Mouse (Mus musculus) c-Kit-positive CD71-negative TER-119-negative erythroid progenitor cells, embryonic 14.5 days (primary cell): ENCODE measurements around the gene Sema4a.

Source experiments
- DNase-seq: peaks from one replicate; pipeline ENCODE4 v3.0.0-alpha.2; 2013; ENCODE audit warnings: low read depth

The Sema4a gene

DNA sequence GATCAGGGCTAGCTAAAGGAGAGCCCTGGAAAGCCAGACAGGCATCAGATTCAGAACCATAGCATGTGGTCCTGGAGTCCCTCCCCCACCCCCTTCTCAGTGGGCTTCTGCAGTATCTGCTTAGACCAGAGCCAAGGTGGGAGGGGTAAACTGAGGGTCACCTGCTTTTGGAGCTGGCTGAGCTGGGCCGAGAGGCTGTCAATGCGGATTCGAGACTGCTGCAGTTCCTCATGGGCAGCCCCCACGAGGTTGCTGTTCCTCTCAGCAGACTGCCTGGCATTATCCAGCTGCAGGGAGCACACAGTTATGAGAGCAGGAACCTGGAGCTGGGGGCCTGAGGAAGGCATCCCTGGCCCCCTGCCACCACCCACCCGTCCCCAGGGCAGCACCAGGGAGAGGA is 25.1 kb upstream of the Sema4a start:
- DNase-seq = no peak

DNA sequence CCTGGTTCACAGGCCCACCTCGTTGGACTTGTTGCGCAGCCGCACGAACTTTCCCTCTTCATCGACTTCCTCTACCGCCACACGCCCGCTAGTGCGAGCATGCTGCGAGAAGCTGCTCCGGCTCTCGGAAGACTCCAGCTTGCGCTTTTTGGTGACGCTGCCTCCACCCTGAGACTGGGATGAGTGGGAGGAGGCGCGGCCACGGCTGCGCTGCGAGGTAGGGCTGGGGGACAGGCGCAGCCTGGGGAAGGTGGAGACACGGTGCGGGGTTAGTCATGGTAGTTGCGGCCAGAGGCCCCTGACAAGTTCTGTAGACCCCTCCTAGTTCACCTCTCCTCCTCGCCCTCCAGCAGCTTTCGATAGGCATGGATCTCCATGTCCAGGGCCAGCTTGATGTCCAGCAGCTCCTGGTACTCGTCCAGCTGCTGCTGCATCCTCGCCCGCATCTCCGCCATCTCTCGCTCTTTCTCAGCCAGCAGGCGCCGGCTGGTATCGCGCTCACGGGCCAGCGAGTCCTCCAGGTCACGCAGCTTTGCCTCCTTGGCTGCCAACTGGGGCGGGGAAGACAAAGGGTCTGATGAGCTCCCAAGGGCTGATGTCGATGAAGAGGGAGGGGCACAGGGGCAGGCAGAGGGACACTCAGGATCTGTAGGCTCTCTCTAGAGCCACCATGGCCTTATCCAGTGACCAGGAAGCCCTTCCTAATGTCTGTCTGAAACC is 23.8 kb upstream of the Sema4a start:
- no peak for DNase-seq

DNA sequence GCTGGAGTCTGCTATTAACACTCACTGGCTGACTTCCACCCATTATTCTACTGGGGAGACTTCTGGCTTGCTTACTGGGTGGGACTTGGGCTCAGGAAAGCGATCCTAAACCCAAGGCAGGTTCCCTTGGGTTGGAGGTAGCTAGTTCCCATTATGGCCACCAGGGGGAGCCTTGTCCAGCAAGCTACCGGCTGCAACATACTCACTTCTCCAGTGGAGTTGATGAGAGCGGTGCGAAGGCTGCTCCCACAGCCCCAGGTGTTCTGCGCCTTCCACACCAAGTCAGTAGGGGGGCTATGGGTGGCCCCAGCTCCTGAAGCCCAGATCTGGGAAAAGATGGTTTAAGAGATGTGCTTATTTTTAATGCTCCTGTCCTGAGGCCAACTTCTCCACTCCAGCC is 22.6 kb upstream of the Sema4a start:
- no peak for DNase-seq

DNA sequence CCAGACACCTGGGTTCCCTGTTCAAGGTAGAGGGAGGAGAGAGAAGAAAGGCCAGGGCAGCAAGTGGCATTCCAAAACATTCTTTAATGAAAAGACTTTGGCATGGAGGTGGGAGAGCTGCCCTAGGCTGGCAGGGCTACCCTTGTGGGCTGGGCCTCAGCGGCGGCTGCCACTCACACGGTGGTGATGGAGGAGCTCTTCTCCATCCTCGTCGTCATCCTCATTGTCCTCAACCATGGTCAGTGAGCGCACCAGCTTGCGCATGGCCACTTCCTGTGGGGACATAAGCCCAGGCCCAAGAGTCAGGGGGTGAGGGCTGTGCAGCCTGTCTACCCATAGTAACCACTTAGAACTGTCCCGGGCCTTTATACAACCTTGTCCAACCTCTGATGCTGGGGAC is 22.2 kb upstream of the Sema4a start:
- no peak for DNase-seq

DNA sequence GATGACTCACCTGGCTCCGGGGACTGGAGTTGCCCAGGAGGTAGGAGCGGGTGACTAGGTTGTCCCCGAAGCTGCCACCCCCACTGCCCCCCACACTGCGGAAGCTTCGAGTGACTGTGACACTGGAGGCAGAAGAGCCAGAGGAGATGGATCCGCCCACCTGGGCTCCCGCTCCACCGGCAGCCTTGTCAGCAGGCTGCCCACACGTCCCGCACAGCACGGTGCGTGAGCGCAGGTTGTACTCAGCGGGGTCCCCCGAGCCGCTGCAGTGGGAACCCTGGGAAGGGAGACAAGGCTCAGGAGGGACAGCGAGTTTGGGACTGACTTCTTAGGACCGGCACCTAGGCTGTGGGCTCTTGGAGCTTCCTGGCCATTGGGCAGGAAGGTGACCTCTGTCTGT is 21.4 kb upstream of the Sema4a start:
- DNase-seq = no peak

DNA sequence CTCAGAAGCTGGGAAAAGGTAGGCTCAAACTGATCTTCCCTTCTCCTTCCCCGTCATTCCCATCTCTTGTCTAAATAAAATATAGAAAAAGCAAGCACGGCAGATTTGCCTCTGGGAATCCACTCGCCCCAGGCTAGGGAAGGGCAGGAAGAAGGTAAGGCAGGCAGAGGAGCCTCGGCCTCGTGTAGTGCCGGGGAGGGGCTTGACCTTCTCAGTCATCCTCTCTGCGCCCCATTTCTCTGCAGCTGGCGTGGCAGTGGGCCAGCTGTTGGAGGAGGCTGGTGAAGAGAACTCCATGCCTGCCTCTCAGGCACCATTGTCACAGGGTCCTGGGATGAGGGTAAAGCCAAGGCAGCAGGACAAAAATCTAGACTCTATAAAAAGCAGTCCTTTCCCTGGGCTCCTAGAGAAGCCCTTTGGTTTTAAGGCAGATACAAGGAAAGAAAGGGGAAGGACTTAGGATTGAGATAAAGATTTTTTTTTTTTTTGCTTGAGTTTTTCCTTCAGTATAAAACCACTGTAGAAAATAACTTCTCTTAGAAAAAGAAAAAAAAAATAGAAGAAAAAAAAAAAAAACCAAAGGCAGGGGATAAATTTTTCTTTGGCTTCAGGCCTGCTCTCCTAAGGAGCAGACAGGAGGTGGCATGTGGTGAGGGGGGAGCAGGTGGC is 20.5 kb upstream of the Sema4a start:
- DNase-seq = no peak

DNA sequence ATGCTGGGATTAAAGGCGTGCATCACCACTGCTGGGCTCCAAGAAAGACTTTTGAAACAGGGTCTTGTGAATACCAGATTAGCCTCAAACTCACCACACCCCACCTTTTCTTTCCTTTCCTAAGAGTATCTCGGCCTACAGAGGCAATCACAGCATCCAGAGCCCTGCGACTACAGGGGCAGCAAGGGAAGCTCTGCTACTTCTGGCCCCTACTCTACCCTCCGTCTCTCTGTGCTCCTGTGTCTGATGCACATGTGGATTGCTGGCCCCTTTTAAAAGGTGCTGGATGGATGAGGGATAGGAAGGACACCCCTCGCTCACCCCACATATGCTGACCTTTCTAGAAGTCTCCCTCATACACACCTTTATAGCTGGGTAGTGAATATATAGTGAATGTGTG is 19.7 kb upstream of the Sema4a start:
- DNase-seq = no peak

DNA sequence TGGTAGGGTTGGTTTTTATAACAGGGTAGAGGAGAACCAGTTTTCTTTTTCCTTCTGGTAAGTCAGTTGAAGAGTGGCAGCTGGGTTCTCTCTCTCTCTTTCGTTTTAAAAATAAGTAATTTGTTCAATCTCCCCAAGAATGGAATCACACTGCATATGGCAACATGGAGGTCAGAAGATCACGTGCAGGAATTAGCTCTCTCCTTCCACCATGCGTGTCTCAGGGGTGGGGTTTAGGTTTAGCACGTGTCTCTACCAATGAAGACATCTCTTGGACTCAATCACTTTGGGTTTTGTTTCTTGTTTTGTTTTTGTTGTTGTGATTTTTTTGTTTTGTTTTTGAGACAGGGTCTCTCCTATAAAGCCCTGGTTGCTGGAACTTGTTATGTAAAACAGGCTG is 18.8 kb upstream of the Sema4a start:
- no peak for DNase-seq

DNA sequence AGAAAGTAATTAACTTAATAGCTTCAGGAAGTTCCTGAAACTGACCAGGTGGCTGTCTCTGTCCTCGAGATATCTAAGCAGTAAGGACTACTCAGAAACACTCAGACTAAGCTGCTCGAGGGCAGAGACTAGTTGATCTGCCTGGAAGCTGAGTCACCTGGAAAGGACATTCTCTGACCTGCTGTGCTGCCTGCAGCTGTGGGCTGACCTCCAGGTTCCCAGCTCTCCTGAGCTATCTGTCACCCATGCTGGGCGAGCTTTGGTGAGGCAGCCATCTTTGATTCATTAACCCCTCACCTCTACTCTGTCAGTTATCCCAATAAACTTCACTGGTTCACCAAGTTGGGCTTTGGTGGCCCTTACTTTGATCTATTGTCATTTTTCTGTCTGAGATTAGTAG is 18.2 kb upstream of the Sema4a start:
- DNase-seq = no peak

DNA sequence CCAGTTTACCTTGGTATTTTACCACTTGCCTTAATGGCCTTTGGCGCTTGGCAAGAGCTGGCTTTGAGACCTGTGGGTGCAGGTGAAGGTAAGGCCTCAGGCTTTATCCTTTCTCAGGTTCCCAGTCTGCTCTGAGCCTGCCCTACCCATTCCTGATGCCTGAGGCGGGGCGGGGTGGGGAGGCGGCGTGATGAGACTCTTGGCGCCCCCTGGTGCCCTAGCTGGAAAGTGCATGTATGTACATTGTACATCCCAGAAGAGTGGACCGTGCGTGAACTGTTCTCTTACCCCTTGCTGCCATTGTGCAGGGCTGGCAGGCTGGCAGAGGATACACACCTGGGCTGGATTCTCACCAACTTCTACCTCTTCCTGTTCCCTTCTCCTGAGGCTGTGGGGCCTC is 16.8 kb upstream of the Sema4a start:
- DNase-seq = no peak

DNA sequence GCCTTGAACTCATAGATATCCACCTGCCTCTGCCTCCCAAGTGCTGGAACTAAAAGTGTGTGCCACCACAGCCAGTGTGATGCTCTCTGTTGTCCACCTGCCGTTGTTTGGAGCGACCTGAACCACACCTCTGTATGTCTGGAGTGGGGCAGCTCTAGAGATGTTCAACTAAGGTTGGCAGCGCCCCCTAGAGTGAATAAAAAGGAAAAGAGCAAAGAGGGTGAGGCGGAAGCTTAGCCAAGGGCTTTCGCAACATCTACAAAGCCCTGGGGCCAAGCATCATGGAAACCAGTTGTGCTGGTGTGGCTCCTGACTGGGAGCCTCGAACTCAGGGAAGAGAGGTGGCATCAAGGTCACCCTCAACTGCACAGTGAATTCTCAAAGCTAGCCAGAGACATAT is 15.4 kb upstream of the Sema4a start:
- DNase-seq = no peak

DNA sequence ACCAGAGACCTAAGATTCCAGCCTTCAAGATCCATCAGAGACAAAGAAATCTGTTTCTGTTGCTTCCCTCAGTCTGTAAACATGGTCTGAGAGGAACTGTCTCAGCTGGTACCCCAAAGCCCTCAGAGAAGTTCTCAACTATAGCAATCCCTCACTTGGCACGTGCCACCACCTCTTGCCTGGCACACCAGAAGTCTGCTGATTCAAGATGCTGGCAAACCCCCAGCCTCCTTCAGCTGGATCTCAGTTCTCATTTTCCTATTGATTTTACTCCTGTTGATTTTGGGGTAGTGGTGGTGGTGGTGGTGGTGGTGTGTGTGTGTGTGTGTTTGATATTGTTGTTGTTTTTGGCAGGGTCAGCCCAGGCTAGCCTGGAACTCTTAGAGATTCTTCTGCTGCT is 12.6 kb upstream of the Sema4a start:
- DNase-seq = no peak

DNA sequence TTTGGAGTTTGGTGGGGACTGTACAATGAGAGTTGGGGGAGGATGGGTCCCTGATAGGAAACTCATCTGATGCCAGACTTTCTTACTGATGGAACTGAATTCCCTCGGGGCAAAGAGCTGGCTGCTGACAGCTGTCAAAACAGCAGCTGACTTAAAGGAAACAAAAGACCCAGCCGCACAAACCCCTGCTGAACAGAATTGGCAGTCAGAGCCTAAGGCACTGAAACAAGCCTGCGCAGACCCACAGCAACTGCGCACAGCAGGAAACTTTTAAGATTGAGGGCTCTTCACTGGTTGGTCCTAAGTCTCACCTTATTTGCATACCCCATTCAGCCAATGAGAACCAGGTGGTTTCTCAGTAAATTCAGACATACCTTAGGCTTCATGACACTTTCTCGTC is 12.0 kb upstream of the Sema4a start:
- no peak for DNase-seq

DNA sequence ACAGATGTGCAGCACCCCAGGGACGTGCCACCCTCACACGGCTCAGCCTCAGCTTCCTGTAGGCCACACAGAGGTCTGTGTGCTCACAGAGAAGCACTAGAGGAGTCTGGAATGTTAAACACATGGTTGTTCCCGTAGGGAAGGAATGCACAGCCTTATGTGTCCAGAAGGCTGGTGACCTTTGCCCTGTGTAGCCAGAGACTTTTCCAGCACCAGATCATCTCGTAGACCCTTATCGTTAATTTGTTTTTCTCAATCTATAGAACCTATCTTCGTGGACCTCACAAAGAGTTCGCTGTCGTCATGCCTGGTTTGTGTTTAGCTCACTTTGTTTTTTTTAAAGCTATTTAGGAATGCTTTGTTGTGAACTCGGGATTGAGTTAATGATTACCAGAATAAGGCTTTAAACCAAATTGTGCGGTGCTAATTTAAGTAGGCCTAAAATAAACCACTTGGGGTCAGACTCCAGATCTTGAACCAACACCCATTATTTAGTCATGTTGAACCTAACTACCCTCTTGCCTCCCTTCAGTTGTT is 10.0 kb upstream of the Sema4a start:
- DNase-seq = no peak

DNA sequence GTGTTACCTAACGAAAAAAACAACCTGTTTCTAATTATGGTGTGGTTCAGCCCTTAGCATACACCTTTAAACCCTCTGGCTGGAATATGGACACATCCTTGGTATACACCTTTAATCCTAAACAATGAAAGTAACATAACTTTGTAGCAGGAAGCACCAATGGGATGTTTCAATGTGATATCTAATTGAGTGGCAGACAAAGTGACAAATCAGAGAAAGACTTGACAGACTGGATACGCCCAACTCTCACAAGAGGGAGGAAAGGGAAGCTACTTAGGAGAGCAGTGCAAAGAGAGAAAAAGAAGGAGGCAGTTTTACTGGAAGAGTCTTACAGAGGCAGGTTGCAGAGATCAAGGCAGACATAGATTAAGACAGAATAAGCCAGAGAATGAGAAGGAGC is 8.5 kb upstream of the Sema4a start:
- DNase-seq = no peak

DNA sequence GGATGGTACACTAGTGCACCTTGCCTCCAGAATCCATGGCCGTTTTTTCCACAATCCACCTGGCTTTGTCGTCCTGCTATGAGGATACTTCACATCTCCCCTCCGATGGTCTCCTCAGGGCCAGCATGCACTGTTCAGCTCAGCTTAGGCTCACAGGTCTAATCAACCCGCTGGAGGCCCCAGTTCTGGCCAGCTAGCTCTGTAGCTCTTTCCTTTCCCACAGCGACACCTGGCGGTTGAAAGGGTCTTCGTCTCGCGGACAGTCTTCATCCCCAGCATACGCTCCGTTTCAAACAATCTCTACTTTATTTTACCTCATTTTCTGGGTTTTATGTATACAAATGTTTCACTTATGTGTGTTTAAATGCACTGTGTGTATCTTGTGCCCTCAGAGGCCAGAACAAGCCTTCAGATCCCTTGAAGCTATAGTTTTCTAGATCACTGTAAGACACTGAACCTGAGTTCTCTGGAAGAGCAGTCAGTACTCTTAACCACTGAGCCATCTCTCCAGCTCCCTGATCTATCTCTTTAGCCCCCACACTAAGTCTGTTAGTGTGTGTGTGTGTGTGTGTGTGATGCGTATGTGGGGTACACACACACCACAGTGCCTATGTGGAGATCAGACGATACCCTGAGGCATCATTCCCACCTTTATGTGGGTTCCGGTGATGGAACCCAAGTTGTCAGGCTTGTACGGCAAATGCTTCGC is 6.3 kb upstream of the Sema4a start:
- DNase-seq = peak; percentile 94

DNA sequence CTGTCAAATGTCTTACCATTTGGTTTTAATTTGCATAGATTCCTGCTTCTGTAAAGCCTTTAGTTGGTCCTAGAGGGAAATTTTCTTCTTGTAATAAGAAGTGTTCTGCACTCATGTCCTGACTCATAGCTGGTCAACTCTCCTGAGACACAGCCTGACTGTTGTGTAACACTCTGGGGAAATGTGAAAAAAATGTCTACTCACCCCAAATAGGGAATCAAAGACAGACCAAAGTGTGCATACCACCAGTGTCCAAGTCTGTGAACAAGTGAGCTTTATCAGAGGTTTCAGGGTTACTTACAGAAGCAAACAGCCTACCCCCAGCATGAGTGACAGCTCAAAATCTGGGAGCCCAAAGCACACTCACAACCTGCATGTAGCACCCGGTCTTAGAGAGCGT is 4.1 kb upstream of the Sema4a start:
- no peak for DNase-seq

DNA sequence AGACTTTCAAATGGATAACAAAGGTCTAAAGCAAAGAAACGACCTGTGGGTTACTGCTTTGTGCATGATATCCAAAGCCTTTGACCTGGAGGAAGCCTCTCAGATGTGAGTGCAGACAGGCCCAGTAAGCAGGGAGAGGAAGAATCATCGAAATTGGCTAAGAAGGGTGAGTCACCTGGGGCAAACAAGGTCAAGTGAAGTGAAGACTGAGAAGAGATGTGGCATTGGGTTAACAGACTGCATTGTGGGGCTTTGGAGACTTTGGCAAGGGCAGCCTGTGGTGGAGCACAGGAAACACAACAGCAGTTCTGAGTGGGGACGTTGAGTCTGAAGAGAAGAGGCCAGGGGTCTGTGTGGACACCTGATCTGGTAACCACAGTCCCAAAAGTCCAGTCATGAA is 3.4 kb upstream of the Sema4a start:
- DNase-seq = no peak

DNA sequence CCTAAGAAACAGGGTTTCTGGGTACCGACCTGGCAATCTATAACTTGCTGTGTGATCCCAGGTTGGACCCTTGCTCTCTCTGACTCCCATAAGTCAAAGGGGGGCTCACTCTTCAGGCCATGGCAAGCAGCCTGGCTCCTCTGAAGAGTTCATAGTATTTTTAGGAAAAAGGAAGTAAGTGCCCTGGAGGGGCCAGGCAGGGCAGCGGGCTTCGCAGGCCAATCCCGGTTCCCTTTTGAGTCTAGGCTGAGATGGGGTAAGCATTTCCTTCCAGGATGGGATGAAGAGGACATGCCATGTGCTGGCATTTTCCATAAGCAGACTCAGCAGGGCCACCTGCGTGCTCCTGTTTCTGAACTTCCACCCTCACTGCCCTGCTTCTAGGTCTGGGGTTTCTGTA is 953 bp downstream of the Sema4a start:
- DNase-seq = no peak

DNA sequence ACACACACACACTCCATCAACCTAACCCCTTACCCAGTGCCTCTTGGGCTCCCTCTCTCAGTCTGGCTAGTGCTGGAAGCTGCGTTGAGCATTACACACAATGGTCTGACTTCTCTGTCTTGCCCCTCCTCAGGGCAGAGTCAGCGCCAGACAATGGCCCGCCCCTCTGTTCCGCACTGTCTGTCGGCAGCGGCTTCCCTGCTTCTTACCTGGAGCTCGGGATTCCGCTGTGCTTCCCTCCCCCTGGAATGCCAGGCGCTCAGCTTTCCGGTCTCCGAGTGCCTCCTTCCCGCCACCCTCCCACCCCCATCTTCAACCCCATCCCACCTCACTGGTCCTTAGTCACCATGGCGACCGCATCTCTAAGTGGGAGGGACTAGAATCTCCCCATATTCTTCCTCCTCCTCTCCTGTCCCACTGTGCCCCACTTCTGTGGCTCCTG is 2.2 kb downstream of the Sema4a start:
- DNase-seq = no peak

DNA sequence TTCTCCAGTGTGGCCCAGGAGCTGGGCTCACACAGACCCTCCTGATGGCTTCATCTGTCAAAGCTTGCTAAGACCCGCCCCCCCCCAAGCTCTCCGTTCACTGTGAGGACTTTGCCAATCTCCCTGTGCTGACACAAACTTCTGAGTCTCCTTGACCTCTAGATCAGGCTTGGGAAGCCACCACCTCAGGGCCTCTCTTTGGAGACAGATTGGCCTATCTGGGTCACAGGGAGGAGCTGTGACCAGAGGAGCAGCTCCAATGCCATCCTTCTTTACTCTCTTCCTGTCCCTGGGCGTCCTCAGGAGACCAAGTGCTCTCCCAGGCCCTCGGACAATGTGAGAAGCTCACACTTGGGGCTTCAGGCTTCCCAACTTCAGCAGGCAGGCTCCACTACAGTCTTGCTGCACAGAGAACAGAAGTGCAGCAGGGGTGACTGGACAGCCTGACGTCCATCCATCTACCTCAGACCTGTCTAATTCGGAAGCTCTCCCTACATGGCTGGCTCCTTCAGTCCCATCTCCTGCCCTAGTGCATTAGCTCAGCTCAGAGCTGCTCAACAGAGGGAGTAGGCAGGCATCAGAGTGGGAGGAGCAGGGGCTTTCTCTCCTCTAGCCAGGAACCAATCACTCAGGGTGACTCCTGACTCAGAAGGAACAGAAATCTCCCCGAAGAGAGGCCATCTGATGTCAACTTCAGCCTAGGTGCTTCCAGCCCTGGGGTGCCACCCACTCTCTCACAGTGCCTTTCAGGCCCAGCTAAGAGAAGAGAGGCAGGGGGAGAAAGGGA is 4.0 kb downstream of the Sema4a start:
- DNase-seq = no peak

DNA sequence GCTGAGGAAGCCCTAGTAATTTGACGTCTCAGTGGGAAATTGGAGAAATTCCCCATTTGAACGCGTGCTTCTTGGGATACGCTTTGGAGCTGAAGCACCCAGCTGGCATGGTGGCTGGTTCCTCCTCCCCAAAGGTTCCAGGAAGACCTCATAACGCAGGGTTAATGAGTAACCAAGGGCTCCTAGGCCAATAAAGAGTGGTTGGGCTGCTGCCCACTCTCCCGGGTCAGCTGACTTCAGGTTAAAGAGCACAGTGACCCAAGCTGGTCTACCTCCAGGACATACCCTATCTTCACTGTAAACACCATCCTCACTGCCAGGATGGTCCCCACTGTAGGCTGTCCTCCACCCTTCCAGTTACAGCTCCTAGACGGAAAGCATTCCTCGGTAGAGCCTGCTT is 4.7 kb downstream of the Sema4a start:
- DNase-seq = no peak
